Mouse (Mus musculus): ENCODE data around the gene Cdca5.

DNA sequence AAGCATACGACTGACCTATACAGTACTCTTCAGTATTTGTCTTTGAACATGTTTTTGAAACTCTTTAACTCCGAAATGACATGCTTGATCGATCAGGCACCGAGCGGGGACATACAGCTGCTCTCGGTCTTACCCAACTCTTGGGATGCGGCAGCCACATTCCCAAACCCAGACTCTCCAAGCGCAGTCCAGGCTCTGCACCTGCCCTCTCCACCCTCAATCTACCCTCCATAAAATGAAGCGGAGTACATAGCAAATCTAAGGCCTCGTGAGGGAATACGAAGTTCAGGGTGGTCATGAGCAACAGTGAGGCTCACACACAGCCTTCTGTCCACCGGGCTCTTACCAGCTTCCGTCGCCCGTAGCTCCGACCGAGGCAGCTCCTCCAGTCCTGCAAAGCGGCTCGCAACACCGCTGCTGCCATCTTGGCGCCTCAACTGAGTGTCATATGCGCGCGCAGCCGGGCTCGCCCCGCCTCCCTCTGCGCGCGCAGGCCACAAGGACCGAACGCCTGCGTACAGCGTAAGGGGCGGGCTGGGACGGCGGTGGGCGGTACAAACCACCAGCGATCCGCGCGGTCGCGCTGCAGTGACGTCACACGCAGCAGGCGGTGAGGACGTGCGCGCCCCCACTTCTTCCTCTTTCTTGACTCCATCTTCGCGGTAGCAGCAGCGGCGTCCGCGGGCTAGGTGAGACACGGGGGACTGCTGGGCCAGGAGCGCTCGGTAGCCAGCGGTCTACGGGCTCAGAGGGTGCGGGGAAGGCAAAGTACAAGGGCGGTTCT, 27.3 kb upstream of the Cdca5 start, which contains the start of the genes Mrpl49 and Fau:
- TF ChIP-seq CHD2 (IDR thresholded peaks at IDR 0.05; ENCODE audit: low read depth, low read length) (no peak), HCFC1 (IDR thresholded peaks at IDR 0.05; ENCODE audit: borderline replicate concordance, insufficient read depth, low read length) (peak; percentile 74; the same call in 1 of the 2 replicates), ZC3H11A (IDR thresholded peaks at IDR 0.05; ENCODE audit: borderline replicate concordance, low read depth, low read length) (no peak), MAFK (IDR thresholded peaks at IDR 0.05; ENCODE audit: insufficient read depth, low read depth, low read length) (no peak)
